Mouse (Mus musculus): ENCODE data around the gene Bicra. TPM values are rescaled to one million over a fixed set of nuclear protein-coding genes. Genes with fewer than 3 reads are reported as not detected.
A peak's percentile ranks its signal among the peaks of the same experiment; 100 is the strongest.

Bicra gene
- total and polyA plus RNA-seq, 3 experiments = 5.8 to 8.4 (median 7.5) TPM

DNA sequence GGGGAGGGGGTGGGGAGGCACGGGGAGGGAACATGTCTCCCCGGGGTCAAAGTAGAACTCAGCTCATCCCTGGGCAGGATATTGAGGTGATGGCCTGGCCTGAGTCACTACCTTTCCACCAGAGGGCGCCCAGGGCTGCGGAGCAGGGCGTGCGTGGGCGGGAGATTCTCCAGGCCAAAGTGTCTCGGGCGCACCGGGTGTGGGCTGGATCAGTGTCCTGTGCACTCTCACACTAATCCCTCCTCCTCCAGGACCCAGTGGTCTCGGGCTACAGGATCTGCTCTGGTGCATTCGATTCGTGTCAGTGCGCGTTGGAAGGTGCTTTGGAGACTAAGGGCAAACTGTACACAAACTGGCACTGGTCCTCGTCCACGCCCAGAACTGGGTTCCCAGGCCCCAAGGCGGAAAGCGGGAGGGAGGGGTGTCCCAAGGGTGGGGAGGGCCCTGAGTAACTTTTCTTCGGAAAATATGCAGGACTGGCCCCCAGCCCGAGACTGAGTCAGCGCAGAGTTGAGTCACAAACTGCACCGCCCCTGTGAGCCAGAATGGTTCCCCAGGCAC, 99.3 kb downstream of the Bicra start:
- H3K9ac ChIP-seq (ENCODE audit: low read depth, low read length) = peak overlapping the region; percentile 18
- DNase-seq = peak; percentile 93 to 94
- H3K27ac ChIP-seq = peak overlapping the region; percentile 81
- peak; percentile 88 for TF ChIP-seq POLR2A (IDR thresholded peaks at IDR 0.05; ENCODE audit: insufficient read depth, low read depth, low read length)
- TF ChIP-seq EP300 (IDR thresholded peaks at IDR 0.05; ENCODE audit: insufficient read depth, low read depth, low read length) = peak; percentile 95
- peak; percentile 95 for TF ChIP-seq CTCF (IDR thresholded peaks at IDR 0.05)
- H3K4me3 ChIP-seq = peak overlapping the region; percentile 23
- peaks cover 22% of the 10 kb centered on the region for H3K4me1 ChIP-seq (ENCODE audit: control insufficient read depth, insufficient read depth, low read length)
- WGBS = under 1% methylated on average over 23 of the region's 23 CpGs
- no peaks in the 10 kb centered on the region; the same call in none of the 2 replicates for H3K79me2 ChIP-seq (replicated peaks; ENCODE audit: control insufficient read depth, insufficient read depth, low read length)
- intact Hi-C loops (cut with DNase I) = loop anchor here (1.0 to 10.0 kb wide), 3 partner anchors 14 to 336 kb away; partner anchors contain the start of genes Ccdc9 and Ehd2
- H3K36me3 ChIP-seq (ENCODE audit: control insufficient read depth, insufficient read depth, low read length) = peaks cover 32% of the 10 kb centered on the region
- H3K27me3 ChIP-seq (ENCODE audit: control insufficient read depth, insufficient read depth, low read length) = no peaks in the 10 kb centered on the region

- WGBS = 32% methylated on average over 4 of the region's 4 CpGs
- Histone ChIP-seq H3K27me3 (ENCODE audit: control insufficient read depth, insufficient read depth, low read length) (no peaks in the 10 kb centered on the region), H3K4me3 (no peak overlapping the region), H3K79me2 (replicated peaks; ENCODE audit: control insufficient read depth, insufficient read depth, low read length) (no peaks in the 10 kb centered on the region; the same call in none of the 2 replicates), H3K4me1 (ENCODE audit: control insufficient read depth, insufficient read depth, low read length) (peaks cover 21% of the 10 kb centered on the region), H3K9ac (ENCODE audit: low read depth, low read length) (peak overlapping the region; percentile 11; the same call in 1 of the 2 replicates), H3K36me3 (ENCODE audit: control insufficient read depth, insufficient read depth, low read length) (peaks cover 25% of the 10 kb centered on the region), H3K27ac (peak overlapping the region; percentile 81)
- intact Hi-C loops (cut with DNase I) = loop anchor here (1.0 to 10.0 kb wide), 3 partner anchors 15 to 337 kb away; partner anchors contain the start of genes Ccdc9 and Ehd2
- TF ChIP-seq POLR2A (IDR thresholded peaks at IDR 0.05; ENCODE audit: insufficient read depth, low read depth, low read length) = peak; percentile 20; the same call in 1 of the 2 replicates
- TF ChIP-seq CTCF (IDR thresholded peaks at IDR 0.05) = no peak
- DNase-seq = no peak
Measured at GRCm38 (mm10) chr7:15947653-15948260, 100.0 kb downstream of the Bicra start.

DNA sequence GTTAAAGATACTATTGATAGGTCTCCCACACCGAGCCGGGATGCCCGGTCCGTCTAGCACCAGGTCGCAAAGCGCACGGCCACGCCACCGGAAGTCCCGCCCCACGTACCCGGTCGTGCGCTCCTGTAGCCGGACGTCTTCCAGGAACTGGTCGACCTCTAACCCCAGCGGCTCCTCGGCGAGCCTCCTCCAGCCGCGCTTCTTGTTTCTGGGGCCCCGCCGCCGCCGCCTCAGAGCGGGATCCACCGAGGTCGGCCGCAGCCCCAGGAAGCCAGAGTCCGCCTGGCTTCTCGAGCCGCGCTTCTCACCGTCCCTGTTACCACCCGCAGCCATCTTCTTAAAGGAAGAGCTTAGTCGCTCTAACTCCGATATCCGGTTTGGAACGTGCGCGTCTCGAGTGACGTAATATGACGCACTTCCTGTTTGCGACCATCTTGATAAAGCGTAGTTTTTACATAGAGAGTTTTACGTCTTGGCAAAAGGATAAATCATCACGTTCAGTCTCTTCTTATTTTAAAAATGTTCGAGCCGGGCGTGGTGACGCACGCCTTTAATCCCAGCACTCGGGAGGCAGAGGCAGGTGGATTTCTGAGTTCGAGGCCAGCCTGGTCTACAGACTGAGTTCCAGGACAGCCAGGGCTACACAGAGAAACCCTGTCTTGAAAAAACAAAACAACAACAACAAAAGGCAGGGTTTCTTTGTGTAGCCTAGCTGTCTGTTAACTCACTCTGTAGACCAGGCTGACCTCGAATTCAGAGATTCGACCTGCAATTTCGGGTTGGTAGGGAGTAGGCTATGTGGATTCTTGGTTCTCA, 101.8 kb downstream of the Bicra start, which contains the start of gene Nop53:
Gene Nop53 (minus strand): TSS at position 354 of the 816 bp plus-strand sequence.
- peak; percentile 94 to 95 for DNase-seq
- Histone ChIP-seq H3K27me3 (ENCODE audit: control insufficient read depth, insufficient read depth, low read length) (no peaks in the 10 kb centered on the region), H3K4me3 (peak within 1 kb of the TSS; percentile 94), H3K27ac (peak within 1 kb of the TSS; percentile 98), H3K9ac (ENCODE audit: low read depth, low read length) (peak within 1 kb of the TSS; percentile 76), H3K4me1 (ENCODE audit: control insufficient read depth, insufficient read depth, low read length) (peaks cover 17% of the 10 kb centered on the region), H3K36me3 (ENCODE audit: control insufficient read depth, insufficient read depth, low read length) (peaks cover 18% of the 10 kb centered on the region), H3K79me2 (replicated peaks; ENCODE audit: control insufficient read depth, insufficient read depth, low read length) (no peaks in the 10 kb centered on the region; the same call in none of the 2 replicates)
- intact Hi-C loops (cut with DNase I) = loop anchor here (1.0 to 10.0 kb wide), 2 partner anchors 9 to 339 kb away; partner anchors contain the start of gene Ccdc9
- WGBS = 2% methylated on average over 59 of the region's 59 CpGs
- no peak for TF ChIP-seq CTCF (IDR thresholded peaks at IDR 0.05)
- TF ChIP-seq EP300 (IDR thresholded peaks at IDR 0.05; ENCODE audit: insufficient read depth, low read depth, low read length) = 0 out of 2 replicates have a peak, but pooled peaks have one; percentile 23
- peak; percentile 85 for TF ChIP-seq POLR2A (IDR thresholded peaks at IDR 0.05; ENCODE audit: insufficient read depth, low read depth, low read length)

DNA sequence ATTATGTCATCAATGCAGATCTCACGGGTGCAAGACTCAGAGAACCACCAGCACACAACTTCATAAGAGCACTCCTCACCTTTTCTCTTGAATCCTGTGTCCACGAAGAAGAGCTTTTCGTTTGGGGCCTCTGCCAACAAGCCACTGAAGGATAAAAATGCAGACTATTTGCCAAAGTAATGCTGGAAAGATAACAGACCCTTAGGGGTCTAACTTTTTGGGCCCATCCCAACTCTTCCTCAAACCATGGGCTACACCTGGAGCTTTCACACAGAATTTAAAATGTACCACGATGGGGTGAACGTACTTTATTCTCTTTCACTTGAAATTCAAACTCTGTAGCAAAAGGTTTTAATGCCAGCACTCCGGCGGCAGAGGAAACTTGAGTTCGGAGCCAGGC, 102.5 kb downstream of the Bicra start:
- Histone ChIP-seq H3K27me3 (ENCODE audit: control insufficient read depth, insufficient read depth, low read length) (no peaks in the 10 kb centered on the region), H3K4me3 (peak overlapping the region; percentile 94), H3K4me1 (ENCODE audit: control insufficient read depth, insufficient read depth, low read length) (peaks cover 17% of the 10 kb centered on the region), H3K79me2 (replicated peaks; ENCODE audit: control insufficient read depth, insufficient read depth, low read length) (no peaks in the 10 kb centered on the region; the same call in none of the 2 replicates), H3K27ac (peak overlapping the region; percentile 98), H3K9ac (ENCODE audit: low read depth, low read length) (peak overlapping the region; percentile 22; the same call in 1 of the 2 replicates), H3K36me3 (ENCODE audit: control insufficient read depth, insufficient read depth, low read length) (peaks cover 18% of the 10 kb centered on the region)
- TF ChIP-seq CTCF (IDR thresholded peaks at IDR 0.05) (no peak), POLR2A (IDR thresholded peaks at IDR 0.05; ENCODE audit: insufficient read depth, low read depth, low read length) (no peak), EP300 (IDR thresholded peaks at IDR 0.05; ENCODE audit: insufficient read depth, low read depth, low read length) (no peak)
- WGBS = 2% methylated on average over 8 of the region's 8 CpGs
- DNase-seq = no peak
- intact Hi-C loops (cut with DNase I) = loop anchor here (1.0 to 10.0 kb wide), 2 partner anchors 8 to 340 kb away; partner anchors contain the start of gene Ccdc9

DNA sequence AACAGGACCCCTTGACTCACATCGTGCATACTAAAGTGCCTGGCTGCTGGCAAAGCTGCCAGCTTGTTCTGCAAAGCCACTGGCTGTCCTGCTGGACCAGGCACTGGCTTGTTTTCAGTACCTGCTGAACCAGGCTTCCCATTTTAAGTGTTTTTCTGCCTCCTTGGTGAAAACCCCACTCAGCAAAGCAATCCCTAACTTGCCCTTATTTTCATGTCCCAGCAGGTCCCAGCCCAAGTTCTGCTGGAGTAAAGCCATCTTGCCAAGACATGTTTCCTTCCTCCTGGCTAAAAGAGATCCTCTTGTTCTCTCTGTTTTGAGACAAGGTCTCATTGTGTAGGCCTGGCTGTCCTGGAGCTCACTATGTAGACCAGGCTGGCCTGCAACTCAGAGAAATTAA, 103.4 kb downstream of the Bicra start:
- Histone ChIP-seq H3K79me2 (replicated peaks; ENCODE audit: control insufficient read depth, insufficient read depth, low read length) (no peaks in the 10 kb centered on the region; the same call in none of the 2 replicates), H3K4me1 (ENCODE audit: control insufficient read depth, insufficient read depth, low read length) (peaks cover 12% of the 10 kb centered on the region), H3K4me3 (no peak overlapping the region; the same call in 1 of the 2 replicates), H3K9ac (ENCODE audit: low read depth, low read length) (no peak overlapping the region), H3K36me3 (ENCODE audit: control insufficient read depth, insufficient read depth, low read length) (peaks cover 11% of the 10 kb centered on the region), H3K27ac (no peak overlapping the region), H3K27me3 (ENCODE audit: control insufficient read depth, insufficient read depth, low read length) (no peaks in the 10 kb centered on the region)
- intact Hi-C loops (cut with DNase I) = loop anchor here (10.0 kb wide), 1 partner anchor 340 kb away; the partner anchor contains the start of gene Ccdc9
- no peak for DNase-seq
- WGBS = 85% methylated on average over 1 of the region's 1 CpGs
- TF ChIP-seq CTCF (IDR thresholded peaks at IDR 0.05) (no peak), POLR2A (IDR thresholded peaks at IDR 0.05; ENCODE audit: insufficient read depth, low read depth, low read length) (no peak), EP300 (IDR thresholded peaks at IDR 0.05; ENCODE audit: insufficient read depth, low read depth, low read length) (no peak)
